Comparison of ENCODE assay signal across 8 mouse cellular contexts in genomic region chr5:33144025-33144424, GRCm38 (mm10). TPM values are rescaled to one million over a fixed set of nuclear protein-coding genes. Genes with fewer than 3 reads are reported as not detected.
A peak's percentile ranks its signal among the peaks of the same experiment; 100 is the strongest.
DNase-seq lines count a peak whose midpoint lies in the region; TF ChIP-seq lines count a peak whose summit lies in the region.

No protein-coding gene starts in this region.

- no peak overlapping the region; the same call in 1 of the 2 replicates for H3K9ac ChIP-seq in ES-E14 (ENCODE audit: insufficient read depth, low read depth, low read length, poor library complexity, severe bottlenecking)

- in situ Hi-C loops in ES-E14 (cut with MboI; ENCODE audit: low sequenced_read_pairs in 2 of 2, unreplicated experiment in 2 of 2): loop anchor here in 1 of 2 experiments (10.0 kb wide), 1 partner anchor 109 kb away; no protein-coding TSS in a partner anchor

- H3K36me3 ChIP-seq in ES-E14 (ENCODE audit: control insufficient read depth, insufficient read depth, low read length, poor library complexity, severe bottlenecking): no peaks in the 10 kb centered on the region

- no peaks in the 10 kb centered on the region for H3K9me3 ChIP-seq in ES-E14 (ENCODE audit: control insufficient read depth, insufficient read depth, low read depth, low read length)

- intact Hi-C loops in left cerebral cortex, postnatal 14 days (cut with DNase I): no loop called here
- intact Hi-C loops in left cerebral cortex, postnatal 10 days (cut with DNase I): loop anchor here (2.0 to 10.0 kb wide), 2 partner anchors 105 to 229 kb away; no protein-coding TSS in a partner anchor
- intact Hi-C loops in gastrocnemius, postnatal 14 days (cut with DNase I; ENCODE audit: low total_unique reads): no loop called here

- H3K4me1 ChIP-seq in ES-E14 (ENCODE audit: control insufficient read depth in 2 of 2, insufficient read depth in 2 of 2, low read length in 2 of 2, poor library complexity in 1 of 2): no peaks in the 10 kb centered on the region

- no peak overlapping the region for H3K4me3 ChIP-seq in ES-E14 (ENCODE audit: insufficient read depth in 1 of 2, low read depth in 1 of 2, low read length in 2 of 2, poor library complexity in 1 of 2, severe bottlenecking in 1 of 2)

- DNase-seq in left cerebral cortex, postnatal 14 days (ENCODE audit: low spot score in 2 of 2): peak; percentile 9 to 15
- no peak for DNase-seq in left cerebral cortex, postnatal 10 days (ENCODE audit: extremely low spot score in 1 of 2, low spot score in 2 of 2)
- peak; percentile 45 for DNase-seq in ES-E14 (ENCODE audit: low read depth, low spot score)
- DNase-seq in adrenal gland, postnatal 14 days: peak; percentile 60
- peak; percentile 32 for DNase-seq in kidney, adult 9 months
- peak; percentile 10 for DNase-seq in thymus, postnatal 25 days
- DNase-seq in gastrocnemius, postnatal 14 days: no peak
- DNase-seq in cerebellum, adult 11 months: no peak

- H3K27ac ChIP-seq in ES-E14 (ENCODE audit: insufficient read depth, low read depth, low read length, poor library complexity, severe bottlenecking): no peak overlapping the region

TF ChIP-seq in ES-E14, 5 proteins besides CTCF, POLR2A, EP300 and RAD21:
- TF ChIP-seq MAFK (IDR thresholded peaks at IDR 0.05; ENCODE audit: insufficient read depth, low read depth, low read length): no peak

RNA-seq across cellular contexts. Expression of gene Slc5a1, which starts 40.0 kb away (rescaled TPM):
- total RNA-seq in left cerebral cortex, postnatal 14 days (2021): under 1 TPM in 1 of 2 experiments, not detected in 1; 0.13 TPM
- total RNA-seq in left cerebral cortex, postnatal 10 days (2021): under 1 TPM in 1 of 2 experiments, not detected in 1; 0.14 TPM
- total RNA-seq in ES-E14 (2012; rRNA removed): 4.0 and 5.0 TPM in 2 replicates
- 0.11 TPM in 1 of 2 replicates, not detected in the other for total RNA-seq in adrenal gland, postnatal 14 days (2021)
- not detected for total RNA-seq in gastrocnemius, postnatal 14 days (2021)

Comparison
In these comparisons a context has a peak if more than half of its experiments do, and no peak if none do; other contexts are left out.
1. DNase-seq: peak in left cerebral cortex, postnatal 14 days (2 of 2), ES-E14 (single experiment), adrenal gland, postnatal 14 days (single experiment), kidney, adult 9 months (single experiment) and thymus, postnatal 25 days (single experiment); none in left cerebral cortex, postnatal 10 days (0 of 2), gastrocnemius, postnatal 14 days (single experiment) and cerebellum, adult 11 months (single experiment).